Mouse (Mus musculus) testis, adult 2 months (tissue): ENCODE data around the gene Sim2. TPM values are rescaled to one million over a fixed set of nuclear protein-coding genes. Genes with fewer than 3 reads are reported as not detected.

ENCODE experiments used
- H3K27ac ChIP-seq: fragments of 200-500 bp; 2 replicates; pipeline ENCODE4 v1.5.1; 2012; ENCODE audit warnings: low read depth, low read length; ENCODE audit not compliant: control insufficient read depth, insufficient read depth
- H3K27me3 ChIP-seq: fragments of 200-500 bp; 2 replicates; pipeline ENCODE4 v1.6.1; 2012; ENCODE audit warnings: mild to moderate bottlenecking, low read length, moderate library complexity; ENCODE audit not compliant: control insufficient read depth, insufficient read depth
- H3K36me3 ChIP-seq: fragments of 200-500 bp; 2 replicates; pipeline ENCODE4 v1.6.1; 2012; ENCODE audit warnings: mild to moderate bottlenecking, low read length; ENCODE audit not compliant: control insufficient read depth, insufficient read depth
- H3K4me1 ChIP-seq: fragments of 200-500 bp; 2 replicates; pipeline ENCODE4 v1.6.1; 2012; ENCODE audit warnings: low read length; ENCODE audit not compliant: control insufficient read depth, insufficient read depth
- H3K4me3 ChIP-seq: fragments of 200-500 bp; 2 replicates; pipeline ENCODE4 v1.5.1; 2012; ENCODE audit warnings: low read depth, mild to moderate bottlenecking, low read length, moderate library complexity, mixed read lengths; ENCODE audit not compliant: control insufficient read depth
- CTCF ChIP-seq: fragments of 200-500 bp; IDR thresholded peaks from 2 replicates; pipeline ENCODE4 v1.5.1; 2012; ENCODE audit warnings: low read depth, mild to moderate bottlenecking, inconsistent platforms, low read length, moderate library complexity; ENCODE audit not compliant: control insufficient read depth, insufficient read depth, insufficient replicate concordance
- POLR2A ChIP-seq: fragments of 200-500 bp; IDR thresholded peaks from 2 replicates; pipeline ENCODE4 v1.6.1; 2012; ENCODE audit warnings: low read depth, mild to moderate bottlenecking, inconsistent platforms, low read length, moderate library complexity; ENCODE audit not compliant: control insufficient read depth
- polyA plus RNA-seq: library from polyadenylated mRNA; depleted of rRNA; stranded (reverse); fragments of >200 nt; gene quantifications from 2 replicates; pipeline ENCODE4 v1.2.3, GENCODE M21; 2012

Sim2 gene
- polyA plus RNA-seq, 1 experiment: 0.06 TPM

- no peak overlapping the region for H3K4me3 ChIP-seq
- no peak overlapping the region for H3K27ac ChIP-seq
- no peaks in the 10 kb centered on the region for H3K27me3 ChIP-seq
- no peaks in the 10 kb centered on the region for H3K36me3 ChIP-seq
- TF ChIP-seq POLR2A (no peak), CTCF (no peak)
- no peaks in the 10 kb centered on the region for H3K4me1 ChIP-seq
These were observed 70.4 kb downstream of the Sim2 start for GRCm38 (mm10) chr16:94155041-94155653.

- TF ChIP-seq POLR2A (no peak), CTCF (no peak)
- Histone ChIP-seq H3K4me1 (no peaks in the 10 kb centered on the region), H3K27ac (no peak overlapping the region), H3K36me3 (no peaks in the 10 kb centered on the region), H3K27me3 (no peaks in the 10 kb centered on the region), H3K4me3 (no peak overlapping the region)
These were observed 73.1 kb downstream of the Sim2 start for GRCm38 (mm10) chr16:94157819-94158218.

GRCm38 (mm10) chr16:94162000-94162399 lies 77.3 kb downstream of the Sim2 start:
- no peak overlapping the region for H3K27ac ChIP-seq
- H3K27me3 ChIP-seq: no peaks in the 10 kb centered on the region

DNA sequence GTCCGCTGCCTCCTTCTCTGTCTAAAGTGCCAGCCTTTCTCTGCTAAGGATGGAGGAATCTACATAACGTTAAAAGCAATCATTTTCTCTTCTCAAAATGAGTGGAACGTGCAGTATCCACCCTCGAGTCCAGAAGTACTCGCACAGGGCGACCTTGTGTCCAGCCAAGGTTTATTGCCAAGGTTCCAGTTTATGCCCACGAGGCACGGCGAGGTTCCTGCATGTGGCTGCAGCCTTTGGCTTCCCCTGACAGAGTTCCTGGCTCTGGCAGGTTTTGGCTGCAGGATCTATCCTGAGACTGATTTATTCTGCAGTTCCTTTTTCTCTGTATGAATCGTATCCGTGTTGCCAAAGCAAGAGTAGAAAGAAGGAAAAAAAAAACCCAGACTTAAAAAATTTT lies 78.3 kb downstream of the Sim2 start:
- Histone ChIP-seq H3K4me1 (no peaks in the 10 kb centered on the region), H3K4me3 (no peak overlapping the region), H3K27me3 (no peaks in the 10 kb centered on the region), H3K27ac (no peak overlapping the region), H3K36me3 (no peaks in the 10 kb centered on the region)
- TF ChIP-seq CTCF (no peak), POLR2A (no peak)

More at GRCm38 (mm10) chr16:94162000-94162399, 77.3 kb downstream of the Sim2 start:
- Histone ChIP-seq H3K4me1 (no peaks in the 10 kb centered on the region), H3K4me3 (no peak overlapping the region), H3K36me3 (no peaks in the 10 kb centered on the region)
- TF ChIP-seq POLR2A (no peak), CTCF (no peak)

DNA sequence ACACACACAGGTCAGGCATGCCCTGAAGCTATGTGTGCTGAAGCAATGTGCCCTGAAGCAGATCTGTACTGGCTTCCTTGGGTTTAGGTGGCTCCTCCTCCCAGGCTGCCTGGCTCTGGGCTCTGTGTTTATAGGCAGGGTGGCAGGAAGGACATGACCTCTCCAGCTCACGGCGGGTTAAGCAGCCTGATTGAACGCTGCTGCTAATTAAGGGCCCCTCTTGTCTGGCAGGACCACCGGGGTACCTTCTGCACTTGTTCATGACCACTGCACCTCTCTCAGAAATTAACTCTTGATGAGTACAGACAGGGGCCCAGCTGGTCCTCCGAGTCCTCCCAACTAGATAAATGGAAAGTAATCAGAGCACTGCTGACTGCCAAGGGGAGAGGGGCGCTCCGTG lies 79.5 kb downstream of the Sim2 start:
- Histone ChIP-seq H3K4me1 (no peaks in the 10 kb centered on the region), H3K4me3 (no peak overlapping the region), H3K27me3 (no peaks in the 10 kb centered on the region), H3K36me3 (no peaks in the 10 kb centered on the region), H3K27ac (no peak overlapping the region)
- no peak for TF ChIP-seq POLR2A
- TF ChIP-seq CTCF: no peak

- Histone ChIP-seq H3K27me3 (no peaks in the 10 kb centered on the region), H3K4me1 (no peaks in the 10 kb centered on the region), H3K4me3 (no peak overlapping the region), H3K36me3 (no peaks in the 10 kb centered on the region), H3K27ac (no peak overlapping the region)
- TF ChIP-seq POLR2A: no peak
- no peak for TF ChIP-seq CTCF
These were observed 80.2 kb downstream of the Sim2 start for GRCm38 (mm10) chr16:94164978-94165377.

DNA sequence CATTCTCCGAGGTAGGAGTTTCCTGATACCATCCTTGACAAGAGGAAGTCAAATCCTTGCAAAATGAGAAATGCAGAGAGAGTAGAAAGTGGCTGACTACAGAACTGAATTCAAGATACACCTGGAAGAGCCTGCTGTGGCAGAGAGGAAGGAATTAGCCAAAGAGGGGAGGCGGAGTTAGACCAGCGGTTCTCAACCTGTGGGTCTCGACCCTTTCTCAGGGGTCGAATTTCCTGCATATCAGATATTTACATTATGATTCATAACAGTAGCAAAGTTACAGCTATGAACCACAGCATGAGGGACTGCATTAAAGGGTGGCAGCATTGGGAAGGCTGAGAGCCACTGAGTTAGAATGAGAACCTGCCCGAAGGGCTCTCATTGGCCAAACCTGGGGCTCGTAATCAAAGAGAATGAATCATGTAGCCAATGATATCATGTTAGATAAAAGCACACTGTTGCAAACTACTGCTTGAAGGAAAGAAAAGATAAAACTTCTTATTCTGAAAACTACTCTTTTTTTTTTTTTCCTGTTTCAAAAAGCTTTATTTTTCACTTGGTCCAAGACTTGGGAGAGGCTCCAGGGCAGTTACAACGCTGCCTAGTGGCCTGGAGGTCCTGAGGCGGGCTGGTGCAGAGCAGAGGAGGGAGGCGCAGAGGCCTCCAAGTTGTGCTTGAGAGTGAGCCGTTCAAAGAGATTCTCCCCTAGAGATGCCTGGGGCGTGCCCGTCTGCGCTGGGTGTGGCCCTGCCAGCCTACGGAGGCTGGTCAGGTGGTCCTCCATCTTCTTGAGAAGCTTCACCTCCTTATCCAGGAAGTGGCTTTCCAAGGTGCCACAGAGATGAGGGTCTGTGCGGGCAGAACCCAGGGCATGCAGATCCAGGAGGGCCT lies 84.2 kb downstream of the Sim2 start:
- no peak for TF ChIP-seq CTCF
- no peak for TF ChIP-seq POLR2A
- no peak overlapping the region for H3K27ac ChIP-seq
- H3K4me1 ChIP-seq: no peaks in the 10 kb centered on the region
- H3K36me3 ChIP-seq: no peaks in the 10 kb centered on the region
- no peak overlapping the region for H3K4me3 ChIP-seq
- no peaks in the 10 kb centered on the region for H3K27me3 ChIP-seq
